Mouse (Mus musculus) olfactory bulb, adult 2 months (tissue): Measurements from ENCODE around the gene Hpca.

Experiments used
- CTCF ChIP-seq: fragments of 200-500 bp; IDR thresholded peaks from 2 replicates; pipeline ENCODE4 v1.5.1; 2012; ENCODE audit warnings: low read depth, mild to moderate bottlenecking, low read length, moderate library complexity; ENCODE audit not compliant: insufficient read depth
- POLR2A ChIP-seq: fragments of 200-500 bp; IDR thresholded peaks from 2 replicates; pipeline ENCODE4 v1.6.1; 2012; ENCODE audit warnings: mild to moderate bottlenecking, low read depth, low read length, moderate library complexity; ENCODE audit not compliant: insufficient read depth

- TF ChIP-seq CTCF (no peak), POLR2A (no peak)
These were observed 34.0 kb downstream of the Hpca start for GRCm38 (mm10) chr4:129087850-129088249.
